Mouse (Mus musculus): Measurements from ENCODE around the gene Fbrsl1. TPM values are rescaled to one million over a fixed set of nuclear protein-coding genes. Genes with fewer than 3 reads are reported as not detected.

The Fbrsl1 gene
- polyA plus RNA-seq, 1 experiment from 2014 or later, result 16.7 TPM

- H3K27ac ChIP-seq (ENCODE audit: low read depth, low read length), result no peak overlapping the region
- no peaks in the 10 kb centered on the region for H3K4me1 ChIP-seq (ENCODE audit: control insufficient read depth, insufficient read depth, low read length)
- no peak overlapping the region for H3K9ac ChIP-seq (ENCODE audit: low read depth, low read length)
- no peaks in the 10 kb centered on the region for H3K9me3 ChIP-seq (ENCODE audit: control insufficient read depth, low read length)
- no peaks in the 10 kb centered on the region for H3K27me3 ChIP-seq (ENCODE audit: control insufficient read depth, insufficient read depth, low read length)
- peak; percentile 22 for ATAC-seq (ENCODE audit: low FRiP score, low TSS enrichment)
- H3K36me3 ChIP-seq (ENCODE audit: control insufficient read depth, insufficient read depth, low read length), result peaks cover 46% of the 10 kb centered on the region
- no peak overlapping the region for H3K4me3 ChIP-seq (ENCODE audit: low read length)
- no peak overlapping the region for H3K4me2 ChIP-seq (replicated peaks; ENCODE audit: low read depth, low read length)
- 48% methylated on average over 8 of the region's 8 CpGs for WGBS
Measured at GRCm38 (mm10) chr5:110376802-110377433, 71.4 kb downstream of the Fbrsl1 start.

GRCm38 (mm10) chr5:110363822-110364545, 84.3 kb downstream of the Fbrsl1 start:
- no peak overlapping the region; the same call in 1 of the 2 replicates for H3K27ac ChIP-seq (ENCODE audit: low read depth, low read length)
- H3K27me3 ChIP-seq (ENCODE audit: control insufficient read depth, insufficient read depth, low read length), result no peaks in the 10 kb centered on the region
- peak overlapping the region; percentile 63; the same call in 1 of the 2 replicates for H3K9ac ChIP-seq (ENCODE audit: low read depth, low read length)
- H3K4me2 ChIP-seq (replicated peaks; ENCODE audit: low read depth, low read length), result peak overlapping the region; percentile 94
- H3K36me3 ChIP-seq (ENCODE audit: control insufficient read depth, insufficient read depth, low read length), result peaks cover 7% of the 10 kb centered on the region; the same call in 1 of the 2 replicates
- 0 out of 2 replicates have a peak, but pooled peaks cover 4% of the 10 kb centered on the region for H3K4me1 ChIP-seq (ENCODE audit: control insufficient read depth, insufficient read depth, low read length)
- WGBS, result 34% methylated on average over 11 of the region's 11 CpGs
- H3K4me3 ChIP-seq (ENCODE audit: low read length), result peak overlapping the region; percentile 52
- ATAC-seq (ENCODE audit: low FRiP score, low TSS enrichment), result 0 out of 2 replicates have a peak, but pooled peaks have one; percentile 2
- no peaks in the 10 kb centered on the region for H3K9me3 ChIP-seq (ENCODE audit: control insufficient read depth, low read length)

- H3K27me3 ChIP-seq (ENCODE audit: control insufficient read depth, insufficient read depth, low read length), result no peaks in the 10 kb centered on the region
- H3K27ac ChIP-seq (ENCODE audit: low read depth, low read length), result no peak overlapping the region; the same call in 1 of the 2 replicates
- 0 out of 2 replicates have a peak, but pooled peaks cover 4% of the 10 kb centered on the region for H3K4me1 ChIP-seq (ENCODE audit: control insufficient read depth, insufficient read depth, low read length)
- under 1% methylated on average over 54 of the region's 72 CpGs for WGBS
- peak; percentile 85 for ATAC-seq (ENCODE audit: low FRiP score, low TSS enrichment)
- H3K9me3 ChIP-seq (ENCODE audit: control insufficient read depth, low read length), result no peaks in the 10 kb centered on the region
- peaks cover 4% of the 10 kb centered on the region; the same call in 1 of the 2 replicates for H3K36me3 ChIP-seq (ENCODE audit: control insufficient read depth, insufficient read depth, low read length)
- peak overlapping the region; percentile 52 for H3K4me3 ChIP-seq (ENCODE audit: low read length)
- peak overlapping the region; percentile 63 for H3K9ac ChIP-seq (ENCODE audit: low read depth, low read length)
- H3K4me2 ChIP-seq (replicated peaks; ENCODE audit: low read depth, low read length), result peak overlapping the region; percentile 94
Measured at GRCm38 (mm10) chr5:110363179-110363821, 85.0 kb downstream of the Fbrsl1 start.

GRCm38 (mm10) chr5:110362813-110363178, 85.5 kb downstream of the Fbrsl1 start:
- peak overlapping the region; percentile 52 for H3K4me3 ChIP-seq (ENCODE audit: low read length)
- WGBS, result 3% methylated on average over 28 of the region's 28 CpGs
- peak overlapping the region; percentile 94 for H3K4me2 ChIP-seq (replicated peaks; ENCODE audit: low read depth, low read length)
- no peaks in the 10 kb centered on the region for H3K27me3 ChIP-seq (ENCODE audit: control insufficient read depth, insufficient read depth, low read length)
- no peaks in the 10 kb centered on the region for H3K9me3 ChIP-seq (ENCODE audit: control insufficient read depth, low read length)
- peak; percentile 67; the same call in 1 of the 2 replicates for ATAC-seq (ENCODE audit: low FRiP score, low TSS enrichment)
- H3K36me3 ChIP-seq (ENCODE audit: control insufficient read depth, insufficient read depth, low read length), result peaks cover 1% of the 10 kb centered on the region; the same call in 1 of the 2 replicates
- 0 out of 2 replicates have a peak, but pooled peaks cover 4% of the 10 kb centered on the region for H3K4me1 ChIP-seq (ENCODE audit: control insufficient read depth, insufficient read depth, low read length)
- no peak overlapping the region for H3K27ac ChIP-seq (ENCODE audit: low read depth, low read length)
- peak overlapping the region; percentile 63 for H3K9ac ChIP-seq (ENCODE audit: low read depth, low read length)

- ATAC-seq (ENCODE audit: low FRiP score, low TSS enrichment), result no peak
Measured at GRCm38 (mm10) chr5:110361465-110361864, 86.8 kb downstream of the Fbrsl1 start.

GRCm38 (mm10) chr5:110357531-110358179, 90.6 kb downstream of the Fbrsl1 start:
- Histone ChIP-seq H3K4me3 (ENCODE audit: low read length) (no peak overlapping the region), H3K27ac (ENCODE audit: low read depth, low read length) (no peak overlapping the region), H3K9me3 (ENCODE audit: control insufficient read depth, low read length) (no peaks in the 10 kb centered on the region), H3K36me3 (ENCODE audit: control insufficient read depth, insufficient read depth, low read length) (no peaks in the 10 kb centered on the region), H3K9ac (ENCODE audit: low read depth, low read length) (no peak overlapping the region), H3K4me2 (replicated peaks; ENCODE audit: low read depth, low read length) (no peak overlapping the region), H3K4me1 (ENCODE audit: control insufficient read depth, insufficient read depth, low read length) (no peaks in the 10 kb centered on the region), H3K27me3 (ENCODE audit: control insufficient read depth, insufficient read depth, low read length) (peaks cover 10% of the 10 kb centered on the region; the same call in 1 of the 2 replicates)
- 32% methylated on average over 8 of the region's 9 CpGs for WGBS
- ATAC-seq (ENCODE audit: low FRiP score, low TSS enrichment), result peak; percentile 48

More at GRCm38 (mm10) chr5:110361465-110361864, 86.8 kb downstream of the Fbrsl1 start:
- Histone ChIP-seq H3K9ac (ENCODE audit: low read depth, low read length) (no peak overlapping the region), H3K4me3 (ENCODE audit: low read length) (no peak overlapping the region), H3K27ac (ENCODE audit: low read depth, low read length) (no peak overlapping the region), H3K4me1 (ENCODE audit: control insufficient read depth, insufficient read depth, low read length) (0 out of 2 replicates have a peak, but pooled peaks cover 4% of the 10 kb centered on the region), H3K9me3 (ENCODE audit: control insufficient read depth, low read length) (no peaks in the 10 kb centered on the region), H3K36me3 (ENCODE audit: control insufficient read depth, insufficient read depth, low read length) (no peaks in the 10 kb centered on the region), H3K27me3 (ENCODE audit: control insufficient read depth, insufficient read depth, low read length) (no peaks in the 10 kb centered on the region), H3K4me2 (replicated peaks; ENCODE audit: low read depth, low read length) (no peak overlapping the region)
- 84% methylated on average over 6 of the region's 6 CpGs for WGBS

- ATAC-seq (ENCODE audit: low FRiP score, low TSS enrichment), result no peak
Measured at GRCm38 (mm10) chr5:110354716-110355115, 93.6 kb downstream of the Fbrsl1 start.

GRCm38 (mm10) chr5:110347006-110347405, 101.3 kb downstream of the Fbrsl1 start:
- Histone ChIP-seq H3K9me3 (ENCODE audit: control insufficient read depth, low read length) (no peaks in the 10 kb centered on the region), H3K27ac (ENCODE audit: low read depth, low read length) (no peak overlapping the region), H3K36me3 (ENCODE audit: control insufficient read depth, insufficient read depth, low read length) (no peaks in the 10 kb centered on the region), H3K9ac (ENCODE audit: low read depth, low read length) (no peak overlapping the region), H3K4me2 (replicated peaks; ENCODE audit: low read depth, low read length) (no peak overlapping the region), H3K4me1 (ENCODE audit: control insufficient read depth, insufficient read depth, low read length) (0 out of 2 replicates have a peak, but pooled peaks cover 4% of the 10 kb centered on the region), H3K27me3 (ENCODE audit: control insufficient read depth, insufficient read depth, low read length) (peaks cover 8% of the 10 kb centered on the region), H3K4me3 (ENCODE audit: low read length) (no peak overlapping the region)
- no peak for ATAC-seq (ENCODE audit: low FRiP score, low TSS enrichment)
- 74% methylated on average over 8 of the region's 8 CpGs for WGBS

More at GRCm38 (mm10) chr5:110354716-110355115, 93.6 kb downstream of the Fbrsl1 start:
- no peaks in the 10 kb centered on the region for H3K9me3 ChIP-seq (ENCODE audit: control insufficient read depth, low read length)
- H3K36me3 ChIP-seq (ENCODE audit: control insufficient read depth, insufficient read depth, low read length), result no peaks in the 10 kb centered on the region
- no peak overlapping the region for H3K4me2 ChIP-seq (replicated peaks; ENCODE audit: low read depth, low read length)
- H3K4me1 ChIP-seq (ENCODE audit: control insufficient read depth, insufficient read depth, low read length), result no peaks in the 10 kb centered on the region
- no peak overlapping the region for H3K9ac ChIP-seq (ENCODE audit: low read depth, low read length)
- peaks cover 10% of the 10 kb centered on the region; the same call in 1 of the 2 replicates for H3K27me3 ChIP-seq (ENCODE audit: control insufficient read depth, insufficient read depth, low read length)
- H3K4me3 ChIP-seq (ENCODE audit: low read length), result no peak overlapping the region
- H3K27ac ChIP-seq (ENCODE audit: low read depth, low read length), result no peak overlapping the region
- 13% methylated on average over 7 of the region's 7 CpGs for WGBS

Measured in kidney, embryonic 14.5 days (tissue).